8 mouse cellular contexts compared by ENCODE assay signal in genomic region chr12:112950040-112950760, GRCm38 (mm10). TPM values are rescaled to one million over a fixed set of nuclear protein-coding genes. Genes with fewer than 3 reads are reported as not detected.
DNase-seq lines count a peak whose midpoint lies in the region; ATAC-seq and TF ChIP-seq lines count a peak whose summit lies in the region.

No protein-coding gene starts in this region.

- TF ChIP-seq POLR2A in bone marrow, adult 2 months (IDR thresholded peaks at IDR 0.05; ENCODE audit: borderline replicate concordance, control insufficient read depth, low read depth, low read length) = no peak; the same call in 1 of the 2 replicates
- no peak for TF ChIP-seq POLR2A in limb, embryonic 14.5 days (IDR thresholded peaks at IDR 0.05; ENCODE audit: borderline replicate concordance, extremely low read depth, insufficient read depth, insufficient read length)

- peak overlapping the region; percentile 49 for H3K4me3 ChIP-seq in bone marrow, adult 2 months (replicated peaks; ENCODE audit: control insufficient read depth, low read depth, low read length)
- peak overlapping the region; percentile 65 for H3K4me3 ChIP-seq in embryonic facial prominence, embryonic 14.5 days (ENCODE audit: low read depth, low read length)
- peak overlapping the region; percentile 62 for H3K4me3 ChIP-seq in limb, embryonic 14.5 days (replicated peaks; ENCODE audit: low read length)
- H3K4me3 ChIP-seq in midbrain, embryonic 16.5 days (ENCODE audit: low read depth, low read length) = peak overlapping the region; percentile 59

- peak; percentile 78 for DNase-seq in A20 (ENCODE audit: low read depth, low spot score)
- peak; percentile 96 for DNase-seq in embryonic facial prominence, embryonic 14.5 days (ENCODE audit: low spot score)
- peak; percentile 81 for DNase-seq in heart, adult 8-10 months (ENCODE audit: low spot score)
- DNase-seq in kidney, adult 9 months = peak; percentile 76
- peak; percentile 91 for DNase-seq in limb, embryonic 14.5 days (ENCODE audit: low spot score)
- peak; percentile 59 to 63 for DNase-seq in spleen, postnatal 14 days (ENCODE audit: low spot score in 2 of 2)

- H3K27ac ChIP-seq in bone marrow, adult 2 months (ENCODE audit: control insufficient read depth, insufficient read depth, low read depth, low read length, poor library complexity) = no peak overlapping the region
- peak overlapping the region; percentile 76 for H3K27ac ChIP-seq in embryonic facial prominence, embryonic 14.5 days (replicated peaks; ENCODE audit: low read depth, low read length)
- H3K27ac ChIP-seq in limb, embryonic 14.5 days (replicated peaks; ENCODE audit: low read depth, low read length) = peak overlapping the region; percentile 70; the same call in 1 of the 2 replicates
- peak overlapping the region; percentile 89 for H3K27ac ChIP-seq in midbrain, embryonic 16.5 days (ENCODE audit: low read length)

- no peaks in the 10 kb centered on the region for H3K9me3 ChIP-seq in embryonic facial prominence, embryonic 14.5 days (ENCODE audit: control insufficient read depth, low read length)
- H3K9me3 ChIP-seq in limb, embryonic 14.5 days (ENCODE audit: control insufficient read depth, low read length) = no peaks in the 10 kb centered on the region
- no peaks in the 10 kb centered on the region for H3K9me3 ChIP-seq in midbrain, embryonic 16.5 days (replicated peaks; ENCODE audit: control insufficient read depth, low read length, poor library complexity, severe bottlenecking)

- H3K36me3 ChIP-seq in embryonic facial prominence, embryonic 14.5 days (ENCODE audit: control insufficient read depth, insufficient read depth, low read length) = no peaks in the 10 kb centered on the region
- no peaks in the 10 kb centered on the region for H3K36me3 ChIP-seq in limb, embryonic 14.5 days (ENCODE audit: control insufficient read depth, insufficient read depth, low read length)
- H3K36me3 ChIP-seq in midbrain, embryonic 16.5 days (ENCODE audit: control insufficient read depth, insufficient read depth, low read length) = no peaks in the 10 kb centered on the region

- H3K27me3 ChIP-seq in embryonic facial prominence, embryonic 14.5 days (replicated peaks; ENCODE audit: control insufficient read depth, insufficient read depth, low read length) = no peaks in the 10 kb centered on the region
- no peaks in the 10 kb centered on the region for H3K27me3 ChIP-seq in limb, embryonic 14.5 days (ENCODE audit: control insufficient read depth, insufficient read depth, low read length)
- H3K27me3 ChIP-seq in midbrain, embryonic 16.5 days (ENCODE audit: control insufficient read depth, insufficient read depth, low read depth, low read length) = no peaks in the 10 kb centered on the region

- no peak for TF ChIP-seq CTCF in bone marrow, adult 2 months (IDR thresholded peaks at IDR 0.05; ENCODE audit: control insufficient read depth, insufficient read depth, low read length)

- H3K9ac ChIP-seq in embryonic facial prominence, embryonic 14.5 days (ENCODE audit: low read depth, low read length) = peak overlapping the region; percentile 80
- peak overlapping the region; percentile 74 for H3K9ac ChIP-seq in limb, embryonic 14.5 days (ENCODE audit: low read depth, low read length, severe bottlenecking)
- H3K9ac ChIP-seq in midbrain, embryonic 16.5 days (ENCODE audit: low read depth, low read length) = peak overlapping the region; percentile 92

- ATAC-seq in embryonic facial prominence, embryonic 14.5 days (ENCODE audit: low read depth) = peak; percentile 88
- ATAC-seq in limb, embryonic 14.5 days (ENCODE audit: low FRiP score, low read depth) = peak; percentile 85
- ATAC-seq in midbrain, embryonic 16.5 days = peak; percentile 94

- H3K4me1 ChIP-seq in bone marrow, adult 2 months (ENCODE audit: control insufficient read depth, insufficient read depth, low read length) = peaks cover 1% of the 10 kb centered on the region; the same call in 1 of the 2 replicates
- peaks cover 7% of the 10 kb centered on the region; the same call in 1 of the 2 replicates for H3K4me1 ChIP-seq in embryonic facial prominence, embryonic 14.5 days (ENCODE audit: control insufficient read depth, insufficient read depth, low read length)
- H3K4me1 ChIP-seq in limb, embryonic 14.5 days (ENCODE audit: control insufficient read depth, insufficient read depth, low read length) = peaks cover 10% of the 10 kb centered on the region; the same call in 1 of the 2 replicates
- peaks cover 5% of the 10 kb centered on the region; the same call in 1 of the 2 replicates for H3K4me1 ChIP-seq in midbrain, embryonic 16.5 days (ENCODE audit: control insufficient read depth, insufficient read depth, low read length)

- 1% methylated on average over 58 of the region's 58 CpGs for WGBS in bone marrow, adult 2 months
- 0% methylated on average over 34 of the region's 58 CpGs for WGBS in embryonic facial prominence, embryonic 14.5 days
- 0% methylated on average over 42 of the region's 58 CpGs for WGBS in limb, embryonic 14.5 days
- WGBS in midbrain, embryonic 16.5 days = under 1% methylated on average over 55 of the region's 58 CpGs

- H3K4me2 ChIP-seq in embryonic facial prominence, embryonic 14.5 days (ENCODE audit: low read depth, low read length) = peak overlapping the region; percentile 97
- H3K4me2 ChIP-seq in limb, embryonic 14.5 days (replicated peaks; ENCODE audit: low read depth, low read length, severe bottlenecking) = peak overlapping the region; percentile 96
- H3K4me2 ChIP-seq in midbrain, embryonic 16.5 days (ENCODE audit: low read length) = peak overlapping the region; percentile 64

RNA-seq across cellular contexts. Expression of gene Nudt14, which starts 8.3 kb away (rescaled TPM):
- polyA plus RNA-seq in bone marrow, adult 2 months (2011; ENCODE audit: insufficient read depth, insufficient read length, low replicate concordance, missing spikeins) = 7.3 and 31.0 TPM in 2 replicates
- polyA plus RNA-seq in embryonic facial prominence, embryonic 14.5 days (2014; fragmentation: Nextera tagmentation; extraction: Ambion mirVana) = 87.3 and 87.4 TPM in 2 replicates
- total RNA-seq in heart, adult 8-10 months (2022) = 10 to 100 TPM in 1 of 4 experiments, 1 to 10 TPM in 3; 7.0 to 11.7 (median 8.5) TPM
- polyA plus RNA-seq in limb, embryonic 14.5 days (2012; rRNA removed) = 50.4 and 54.4 TPM in 2 replicates
- polyA plus RNA-seq in limb, embryonic 14.5 days (2014; fragmentation: Nextera tagmentation; extraction: Ambion mirVana) = 78.4 and 96.0 TPM in 2 replicates
- 48.0 and 53.1 TPM in 2 replicates for polyA plus RNA-seq in midbrain, embryonic 16.5 days (2015; fragmentation: Nextera tagmentation; extraction: Ambion mirVana)

RNA-seq across cellular contexts. Expression of gene Jag2, which starts 20.6 kb away (rescaled TPM):
- polyA plus RNA-seq in bone marrow, adult 2 months (2011; ENCODE audit: insufficient read depth, insufficient read length, low replicate concordance, missing spikeins) = 0.77 and 6.4 TPM in 2 replicates
- 9.4 and 13.1 TPM in 2 replicates for polyA plus RNA-seq in embryonic facial prominence, embryonic 14.5 days (2014; fragmentation: Nextera tagmentation; extraction: Ambion mirVana)
- total RNA-seq in heart, adult 8-10 months (2022) = 10 to 100 TPM; 25.1 to 30.4 (median 29.8) TPM
- polyA plus RNA-seq in limb, embryonic 14.5 days (2012; rRNA removed) = 45.8 and 48.4 TPM in 2 replicates
- polyA plus RNA-seq in limb, embryonic 14.5 days (2014; fragmentation: Nextera tagmentation; extraction: Ambion mirVana) = 12.5 and 14.3 TPM in 2 replicates
- 10.4 and 14.8 TPM in 2 replicates for polyA plus RNA-seq in midbrain, embryonic 16.5 days (2015; fragmentation: Nextera tagmentation; extraction: Ambion mirVana)

RNA-seq across cellular contexts. Expression of gene Btbd6, which starts 26.1 kb away (rescaled TPM):
- 3.3 and 6.3 TPM in 2 replicates for polyA plus RNA-seq in bone marrow, adult 2 months (2011; ENCODE audit: insufficient read depth, insufficient read length, low replicate concordance, missing spikeins)
- polyA plus RNA-seq in embryonic facial prominence, embryonic 14.5 days (2014; fragmentation: Nextera tagmentation; extraction: Ambion mirVana) = 20.8 and 22.8 TPM in 2 replicates
- 10 to 100 TPM; 21.6 to 29.6 (median 26.3) TPM for total RNA-seq in heart, adult 8-10 months (2022)
- 31.0 and 52.7 TPM in 2 replicates for polyA plus RNA-seq in limb, embryonic 14.5 days (2012; rRNA removed)
- 27.3 and 27.4 TPM in 2 replicates for polyA plus RNA-seq in limb, embryonic 14.5 days (2014; fragmentation: Nextera tagmentation; extraction: Ambion mirVana)
- polyA plus RNA-seq in midbrain, embryonic 16.5 days (2015; fragmentation: Nextera tagmentation; extraction: Ambion mirVana) = 55.5 and 58.8 TPM in 2 replicates

RNA-seq across cellular contexts. Expression of gene Brf1, which starts 50.3 kb away (rescaled TPM):
- 54.8 and 94.0 TPM in 2 replicates for polyA plus RNA-seq in bone marrow, adult 2 months (2011; ENCODE audit: insufficient read depth, insufficient read length, low replicate concordance, missing spikeins)
- 50.0 and 54.3 TPM in 2 replicates for polyA plus RNA-seq in embryonic facial prominence, embryonic 14.5 days (2014; fragmentation: Nextera tagmentation; extraction: Ambion mirVana)
- 10 to 100 TPM; 22.9 to 28.1 (median 24.6) TPM for total RNA-seq in heart, adult 8-10 months (2022)
- polyA plus RNA-seq in limb, embryonic 14.5 days (2012; rRNA removed) = 82.5 and 97.4 TPM in 2 replicates
- 60.9 and 66.2 TPM in 2 replicates for polyA plus RNA-seq in limb, embryonic 14.5 days (2014; fragmentation: Nextera tagmentation; extraction: Ambion mirVana)
- 44.2 and 46.5 TPM in 2 replicates for polyA plus RNA-seq in midbrain, embryonic 16.5 days (2015; fragmentation: Nextera tagmentation; extraction: Ambion mirVana)
